Mouse (Mus musculus): ENCODE results near the gene Vmn2r120.
"Not testable (repeated sequence)": the region's sequence is repeated elsewhere in the genome, so short reads cannot be mapped to it uniquely, and the experiment has no call there.

Vmn2r120 gene

DNA sequence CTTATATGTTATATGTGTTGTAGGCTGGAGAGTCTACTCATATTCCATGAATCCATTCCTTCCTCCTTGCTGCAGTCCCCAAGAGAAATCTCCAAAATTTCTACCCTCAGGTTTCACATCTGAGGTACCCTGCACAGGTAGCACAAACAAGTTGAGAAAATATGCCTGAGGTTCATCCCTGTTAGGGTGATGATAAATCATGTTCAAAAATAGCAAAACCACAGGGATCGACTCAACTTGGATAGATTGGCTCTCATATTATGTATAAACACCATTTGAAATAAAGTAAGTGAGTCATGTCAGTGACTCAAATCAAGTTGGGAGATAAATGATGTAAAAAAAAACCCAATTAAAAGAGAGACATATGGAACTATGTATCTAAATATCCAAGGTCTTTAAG, at the start of gene Vmn2r120:
TSS of gene Vmn2r120 (minus strand) at position 101 of the 400 bp plus-strand sequence.
- DNase-seq (ENCODE audit: low read depth, low spot score) = no peak
- no peaks in the 10 kb centered on the region for H3K36me3 ChIP-seq (ENCODE audit: control insufficient read depth, insufficient read depth, low read length, poor library complexity, severe bottlenecking)
- H3K27me3 ChIP-seq (ENCODE audit: control insufficient read depth, insufficient read depth, low read length, poor library complexity, severe bottlenecking) = no peaks in the 10 kb centered on the region

DNA sequence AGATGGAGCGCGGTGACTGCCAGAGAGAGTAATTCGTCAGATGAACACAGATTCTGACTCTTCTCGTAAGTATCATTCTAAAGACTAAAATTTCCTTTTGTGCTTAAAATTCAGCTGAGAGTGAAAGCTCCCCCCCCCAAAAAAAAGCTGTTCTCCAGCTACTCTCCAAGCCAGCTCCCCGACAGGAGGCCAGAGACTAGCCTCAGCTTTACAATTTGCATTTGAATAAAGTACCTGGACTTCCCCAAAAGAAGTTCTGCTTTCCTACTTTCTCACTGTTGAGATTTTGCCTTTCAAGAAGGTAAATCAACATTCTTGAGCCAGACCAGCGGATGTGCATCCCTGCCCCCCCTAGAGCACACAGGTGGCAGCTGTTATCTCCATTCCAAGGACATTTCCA, 42.0 kb upstream of the Vmn2r120 start:
- not testable (repeated sequence) for DNase-seq (ENCODE audit: low read depth, low spot score)

DNA sequence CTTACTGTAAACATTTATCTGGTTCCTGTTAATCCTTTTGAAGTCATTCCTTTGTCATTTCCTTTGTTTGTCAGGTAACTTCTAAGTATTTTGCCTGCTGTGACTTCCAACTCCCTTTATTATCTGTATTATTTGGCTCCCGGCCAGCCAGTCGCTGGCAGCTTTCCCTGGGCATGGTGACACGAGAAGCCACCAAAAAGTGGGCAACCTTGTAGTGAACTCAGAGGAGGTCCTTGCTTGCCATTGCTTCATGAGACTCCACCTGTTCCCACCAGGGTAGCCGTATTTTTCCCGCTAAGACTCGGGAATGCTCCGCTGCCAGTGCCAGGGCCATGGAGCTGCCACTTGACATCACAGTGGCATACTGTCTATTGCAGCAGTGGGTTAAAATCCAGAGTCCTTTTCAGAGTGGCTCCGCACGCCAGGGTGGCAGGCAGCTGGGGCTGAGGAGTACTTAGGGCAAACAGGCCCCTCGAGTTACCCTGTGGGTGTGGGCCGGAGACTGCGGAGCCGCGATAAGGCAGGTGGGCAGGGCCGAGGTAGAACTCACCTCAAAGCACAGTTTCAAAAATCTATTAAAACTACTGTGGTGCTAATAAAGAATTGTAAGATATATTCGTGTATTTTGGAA, 28.9 kb upstream of the Vmn2r120 start:
- DNase-seq (ENCODE audit: low read depth, low spot score) = no peak
- H3K27me3 ChIP-seq (ENCODE audit: control insufficient read depth, insufficient read depth, low read length, poor library complexity, severe bottlenecking) = no peaks in the 10 kb centered on the region
- no peaks in the 10 kb centered on the region for H3K36me3 ChIP-seq (ENCODE audit: control insufficient read depth, insufficient read depth, low read length, poor library complexity, severe bottlenecking)

More for the DNA sequence above, 42.0 kb upstream of the Vmn2r120 start:
- not testable (repeated sequence) for H3K36me3 ChIP-seq (ENCODE audit: control insufficient read depth, insufficient read depth, low read length, poor library complexity, severe bottlenecking); H3K27me3 ChIP-seq (ENCODE audit: control insufficient read depth, insufficient read depth, low read length, poor library complexity, severe bottlenecking)

Data from splenic B cell, adult 2 months (primary cell).